In genomic region chr4:122995404-122996220, GRCm38 (mm10) we compare ENCODE assay signal across 8 mouse cellular contexts. TPM values are rescaled to one million over a fixed set of nuclear protein-coding genes. Genes with fewer than 3 reads are reported as not detected.
DNase-seq lines count a peak whose midpoint lies in the region; ATAC-seq lines count a peak whose summit lies in the region.

Gene Mycl (plus strand): TSS chr4:122995652.

- peaks cover 12% of the 10 kb centered on the region; the same call in 1 of the 2 replicates for H3K4me1 ChIP-seq in intestine, embryonic 14.5 days (replicated peaks; ENCODE audit: control insufficient read depth, insufficient read depth, low read length)

- H3K27ac ChIP-seq in intestine, embryonic 14.5 days (ENCODE audit: low read depth), result peak within 1 kb of the TSS; percentile 85

- DNase-seq in adrenal gland, adult 18-20 months (ENCODE audit: low spot score in 2 of 2), result peak; percentile 76 to 81
- peak; percentile 96 for DNase-seq in embryo, embryonic 11 days
- peak; percentile 46 for DNase-seq in gastrocnemius, postnatal 25 days
- peak; percentile 90 for DNase-seq in intestine, embryonic 14.5 days (ENCODE audit: low spot score)
- DNase-seq in left cerebral cortex, adult 9 months (ENCODE audit: low spot score in 2 of 2), result peak; percentile 45 to 89
- DNase-seq in right cerebral cortex, adult 2 months (ENCODE audit: low spot score in 2 of 2), result peak; percentile 89 to 93
- peak; percentile 57 for DNase-seq in urinary bladder, postnatal 10 days (ENCODE audit: low spot score)

- under 1% methylated on average over 60 of the region's 69 CpGs for WGBS in intestine, embryonic 14.5 days

- peak within 1 kb of the TSS; percentile 69 for H3K4me3 ChIP-seq in intestine, embryonic 14.5 days (ENCODE audit: low read depth, low read length)

- H3K27me3 ChIP-seq in intestine, embryonic 14.5 days (replicated peaks; ENCODE audit: control insufficient read depth, insufficient read depth, low read length), result peaks cover 3% of the 10 kb centered on the region; the same call in 1 of the 2 replicates

- ATAC-seq in intestine, embryonic 14.5 days (replicated peaks; ENCODE audit: low FRiP score, low TSS enrichment, low read depth), result peak; percentile 90
- ATAC-seq in megakaryocyte, adult 5-6 weeks (ENCODE audit: poor library complexity, severe bottlenecking), result peak; percentile 85

- H3K36me3 ChIP-seq in intestine, embryonic 14.5 days (ENCODE audit: control insufficient read depth, insufficient read depth, low read length), result no peaks in the 10 kb centered on the region

- H3K4me2 ChIP-seq in intestine, embryonic 14.5 days (ENCODE audit: low read length), result peak within 1 kb of the TSS; percentile 95

- 0 out of 2 replicates have a peak, but pooled peaks cover 3% of the 10 kb centered on the region for H3K9me3 ChIP-seq in intestine, embryonic 14.5 days (ENCODE audit: control insufficient read depth, low read length)

- H3K9ac ChIP-seq in intestine, embryonic 14.5 days (ENCODE audit: low read length), result peak within 1 kb of the TSS; percentile 74

RNA-seq across cellular contexts. Expression of gene Mycl, which starts in this region (rescaled TPM):
- total RNA-seq in adrenal gland, adult 18-20 months (2021), result 1 to 10 TPM; 2.2 to 2.9 TPM
- total RNA-seq in gastrocnemius, postnatal 25 days (2021), result under 1 TPM; 0.46 to 0.62 TPM
- 14.0 and 15.1 TPM in 2 replicates for polyA plus RNA-seq in intestine, embryonic 14.5 days (2014; fragmentation: Nextera tagmentation; extraction: Ambion mirVana)
- total RNA-seq in megakaryocyte, adult 5-6 weeks (2015), result 2.6 and 4.0 TPM in 2 replicates
- total RNA-seq in megakaryocyte, adult 5-6 weeks (2017), result 0.81 and 3.3 TPM in 2 replicates

Comparison
In these comparisons a context has a peak if more than half of its experiments do, and no peak if none do; other contexts are left out.
1. Peak in every context shown above with its lines: DNase-seq, ATAC-seq, H3K4me3 ChIP-seq and H3K27ac ChIP-seq.
2. Peak in DNase-seq in gastrocnemius, postnatal 25 days; RNA of the gene not detected or under 1 TPM.
3. DNase-seq: peak in every context shown above with its lines; median percentile 96 in embryo, embryonic 11 days; 91 in right cerebral cortex, adult 2 months; 90 in intestine, embryonic 14.5 days; 78 in adrenal gland, adult 18-20 months; 67 in left cerebral cortex, adult 9 months; 57 in urinary bladder, postnatal 10 days; 46 in gastrocnemius, postnatal 25 days.